Mouse (Mus musculus): ENCODE measurements around the gene Heatr5b. TPM values are rescaled to one million over a fixed set of nuclear protein-coding genes. Genes with fewer than 3 reads are reported as not detected.

The Heatr5b gene
- polyA plus RNA-seq, 1 experiment, result 2.2 TPM

DNA sequence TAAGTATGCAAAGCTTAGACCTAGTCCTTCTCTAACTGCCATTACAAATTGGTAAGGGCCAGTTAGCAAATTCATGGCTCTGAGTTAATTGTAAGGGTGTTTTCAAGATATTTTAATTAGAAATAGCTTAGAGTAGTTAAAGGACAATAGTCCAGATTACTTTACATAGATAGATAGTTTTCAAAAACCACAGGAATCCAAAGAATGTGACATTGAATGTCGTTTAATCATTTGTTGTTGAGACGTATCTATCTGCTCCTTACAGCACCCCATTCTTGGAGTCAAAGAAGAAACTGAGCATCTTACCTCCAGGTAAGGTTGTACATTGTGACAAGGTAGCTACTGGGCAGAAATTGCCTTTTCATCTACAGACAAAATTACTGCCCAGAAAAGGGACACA, 124.9 kb downstream of the Heatr5b start:
- H3K36me3 ChIP-seq (replicated peaks; ENCODE audit: low read length), result peaks cover 45% of the 10 kb centered on the region
- H3K4me1 ChIP-seq, result peaks cover 31% of the 10 kb centered on the region
- TF ChIP-seq GATA1 (IDR thresholded peaks at IDR 0.05; ENCODE audit: borderline replicate concordance, low read length), result no peak
- TF ChIP-seq FLI1 (IDR thresholded peaks at IDR 0.05; ENCODE audit: low read length), result no peak
- peaks cover 6% of the 10 kb centered on the region for H3K9me3 ChIP-seq
- H3K27me3 ChIP-seq (replicated peaks), result no peaks in the 10 kb centered on the region
- no peak overlapping the region for H3K4me3 ChIP-seq (replicated peaks)

DNA sequence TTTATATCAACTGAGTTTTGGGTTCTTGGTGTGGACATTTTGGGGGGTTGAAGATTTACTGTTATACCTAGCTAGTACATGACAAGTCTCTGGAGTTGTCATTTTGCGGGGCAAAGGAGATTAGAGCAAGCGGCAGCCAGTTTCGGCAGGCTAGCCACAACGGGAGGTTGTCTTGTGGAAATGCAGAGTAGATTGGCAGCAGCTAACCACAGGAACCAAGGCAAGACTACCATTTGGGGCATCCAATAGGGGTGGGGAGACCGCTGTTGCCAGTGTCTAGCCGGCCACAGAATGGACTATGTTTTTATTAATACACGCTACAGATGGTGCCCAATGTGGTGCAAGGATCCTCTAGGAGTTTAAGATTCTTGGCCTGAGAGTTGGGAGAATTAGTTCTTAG, 126.7 kb downstream of the Heatr5b start:
- Histone ChIP-seq H3K4me1 (peaks cover 24% of the 10 kb centered on the region), H3K27me3 (replicated peaks) (no peaks in the 10 kb centered on the region), H3K36me3 (replicated peaks; ENCODE audit: low read length) (peaks cover 58% of the 10 kb centered on the region), H3K9me3 (peaks cover 6% of the 10 kb centered on the region), H3K4me3 (replicated peaks) (peak overlapping the region; percentile 62)
- TF ChIP-seq GATA1 (IDR thresholded peaks at IDR 0.05; ENCODE audit: borderline replicate concordance, low read length), result no peak

DNA sequence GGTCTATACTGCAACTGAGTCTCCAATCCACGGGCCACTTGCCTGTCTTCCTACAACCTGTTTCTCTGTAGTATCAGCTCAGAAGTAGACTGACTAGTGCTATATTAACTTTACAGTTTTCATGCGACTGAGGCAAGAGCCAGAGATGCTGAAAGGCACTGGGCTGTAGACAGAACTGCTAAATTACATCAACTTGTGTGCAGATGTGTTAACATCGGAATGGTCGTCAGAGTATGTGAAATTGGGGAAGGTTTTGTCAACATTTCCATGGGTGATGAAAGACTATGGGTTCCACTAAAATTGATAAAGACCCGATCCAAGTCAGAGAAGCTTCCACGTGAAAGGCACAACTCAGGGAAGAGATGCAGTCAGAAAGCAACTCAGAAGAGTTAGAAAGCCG, 132.2 kb downstream of the Heatr5b start:
- H3K27me3 ChIP-seq (replicated peaks), result no peaks in the 10 kb centered on the region
- TF ChIP-seq FLI1 (IDR thresholded peaks at IDR 0.05; ENCODE audit: low read length) (no peak), GATA1 (IDR thresholded peaks at IDR 0.05; ENCODE audit: borderline replicate concordance, low read length) (no peak)
- H3K4me1 ChIP-seq, result peaks cover 22% of the 10 kb centered on the region

More for the DNA sequence above, 132.2 kb downstream of the Heatr5b start:
- Histone ChIP-seq H3K9me3 (peaks cover 6% of the 10 kb centered on the region), H3K4me3 (replicated peaks) (no peak overlapping the region), H3K36me3 (replicated peaks; ENCODE audit: low read length) (peaks cover 77% of the 10 kb centered on the region)

Other genes starting within 250 kb of the Heatr5b start
- 1.3 and 1.9 TPM in 2 replicates for gene Strn, start 98.2 kb downstream of the Heatr5b start, polyA plus RNA-seq (2012; ENCODE audit: insufficient read depth, low replicate concordance)
- 1.1 and 4.7 TPM in 2 replicates for gene Gpatch11, start 203 bp upstream of the Heatr5b start, polyA plus RNA-seq (2012; ENCODE audit: insufficient read depth, low replicate concordance)
- gene Eif2ak2, start 47.2 kb upstream of the Heatr5b start, polyA plus RNA-seq (2012; ENCODE audit: insufficient read depth, low replicate concordance), result 7.4 TPM in 1 of 2 replicates, not detected in the other
- not detected in 2 replicates for gene Sult6b1, start 71.6 kb upstream of the Heatr5b start, polyA plus RNA-seq (2012; ENCODE audit: insufficient read depth, low replicate concordance)
- gene Cebpzos, start 81.1 kb upstream of the Heatr5b start, polyA plus RNA-seq (2012; ENCODE audit: insufficient read depth, low replicate concordance), result 4.5 TPM in 1 of 2 replicates, not detected in the other
- gene Cebpz, start 101.7 kb upstream of the Heatr5b start, polyA plus RNA-seq (2012; ENCODE audit: insufficient read depth, low replicate concordance), result 6.0 TPM in 1 of 2 replicates, not detected in the other
- 2.2 TPM in 1 of 2 replicates, not detected in the other for gene Ndufaf7, start 101.8 kb upstream of the Heatr5b start, polyA plus RNA-seq (2012; ENCODE audit: insufficient read depth, low replicate concordance)
- gene Prkd3, start 185.5 kb upstream of the Heatr5b start, polyA plus RNA-seq (2012; ENCODE audit: insufficient read depth, low replicate concordance), result 0.23 TPM in 1 of 2 replicates, not detected in the other
- not detected in 2 replicates for gene Qpct, start 216.5 kb upstream of the Heatr5b start, polyA plus RNA-seq (2012; ENCODE audit: insufficient read depth, low replicate concordance)